Mouse (Mus musculus): ENCODE data around the gene Rgmb. TPM values are rescaled to one million over a fixed set of nuclear protein-coding genes. Genes with fewer than 3 reads are reported as not detected.

The Rgmb gene
- 0.02 TPM in 1 of 2 replicates, not detected in the other for polyA plus RNA-seq (2012)

GRCm38 (mm10) chr17:15830766-15831644, at the start of gene Rgmb:
Gene Rgmb (minus strand): TSS chr17:15831039.
- no peaks in the 10 kb centered on the region for H3K36me3 ChIP-seq (ENCODE audit: control insufficient read depth)
- H3K9me3 ChIP-seq (ENCODE audit: control insufficient read depth, low read length), result peaks cover 8% of the 10 kb centered on the region
- H3K4me3 ChIP-seq (replicated peaks), result no peak within 1 kb of the TSS
- peaks cover 5% of the 10 kb centered on the region for H3K4me1 ChIP-seq (ENCODE audit: control insufficient read depth)
- H3K27me3 ChIP-seq (ENCODE audit: control insufficient read depth), result peaks cover 65% of the 10 kb centered on the region
- TF ChIP-seq GATA1 (IDR thresholded peaks at IDR 0.05; ENCODE audit: low read length) (no peak), TAL1 (IDR thresholded peaks at IDR 0.05; ENCODE audit: low read length) (no peak)

- Histone ChIP-seq H3K4me3 (replicated peaks) (no peak overlapping the region), H3K27me3 (ENCODE audit: control insufficient read depth) (no peaks in the 10 kb centered on the region), H3K36me3 (ENCODE audit: control insufficient read depth) (no peaks in the 10 kb centered on the region), H3K9me3 (ENCODE audit: control insufficient read depth, low read length) (no peaks in the 10 kb centered on the region), H3K4me1 (ENCODE audit: control insufficient read depth) (no peaks in the 10 kb centered on the region)
- TF ChIP-seq GATA1 (IDR thresholded peaks at IDR 0.05; ENCODE audit: low read length) (no peak), TAL1 (IDR thresholded peaks at IDR 0.05; ENCODE audit: low read length) (no peak)
Observed at GRCm38 (mm10) chr17:15874765-15875164, 43.9 kb upstream of the Rgmb start.

- Histone ChIP-seq H3K9me3 (ENCODE audit: control insufficient read depth, low read length) (no peaks in the 10 kb centered on the region), H3K27me3 (ENCODE audit: control insufficient read depth) (no peaks in the 10 kb centered on the region), H3K4me1 (ENCODE audit: control insufficient read depth) (no peaks in the 10 kb centered on the region), H3K4me3 (replicated peaks) (no peak overlapping the region), H3K36me3 (ENCODE audit: control insufficient read depth) (no peaks in the 10 kb centered on the region)
- TF ChIP-seq TAL1 (IDR thresholded peaks at IDR 0.05; ENCODE audit: low read length) (no peak), GATA1 (IDR thresholded peaks at IDR 0.05; ENCODE audit: low read length) (no peak)
Observed at GRCm38 (mm10) chr17:15872093-15872492, 41.3 kb upstream of the Rgmb start.

- Histone ChIP-seq H3K27me3 (ENCODE audit: control insufficient read depth) (no peaks in the 10 kb centered on the region), H3K36me3 (ENCODE audit: control insufficient read depth) (no peaks in the 10 kb centered on the region), H3K4me3 (replicated peaks) (no peak overlapping the region), H3K9me3 (ENCODE audit: control insufficient read depth, low read length) (no peaks in the 10 kb centered on the region), H3K4me1 (ENCODE audit: control insufficient read depth) (no peaks in the 10 kb centered on the region)
- no peak for TF ChIP-seq TAL1 (IDR thresholded peaks at IDR 0.05; ENCODE audit: low read length)
- no peak for TF ChIP-seq GATA1 (IDR thresholded peaks at IDR 0.05; ENCODE audit: low read length)
Observed at GRCm38 (mm10) chr17:15865249-15865648, 34.4 kb upstream of the Rgmb start.

GRCm38 (mm10) chr17:15862355-15862754, 31.5 kb upstream of the Rgmb start:
- no peak for TF ChIP-seq GATA1 (IDR thresholded peaks at IDR 0.05; ENCODE audit: low read length)
- no peak for TF ChIP-seq TAL1 (IDR thresholded peaks at IDR 0.05; ENCODE audit: low read length)
- Histone ChIP-seq H3K4me3 (replicated peaks) (no peak overlapping the region), H3K36me3 (ENCODE audit: control insufficient read depth) (no peaks in the 10 kb centered on the region), H3K4me1 (ENCODE audit: control insufficient read depth) (no peaks in the 10 kb centered on the region), H3K9me3 (ENCODE audit: control insufficient read depth, low read length) (no peaks in the 10 kb centered on the region), H3K27me3 (ENCODE audit: control insufficient read depth) (no peaks in the 10 kb centered on the region)

- H3K36me3 ChIP-seq (ENCODE audit: control insufficient read depth), result no peaks in the 10 kb centered on the region
- no peak for TF ChIP-seq TAL1 (IDR thresholded peaks at IDR 0.05; ENCODE audit: low read length)
- no peak for TF ChIP-seq GATA1 (IDR thresholded peaks at IDR 0.05; ENCODE audit: low read length)
- no peak overlapping the region for H3K4me3 ChIP-seq (replicated peaks)
- no peaks in the 10 kb centered on the region; the same call in 1 of the 2 replicates for H3K9me3 ChIP-seq (ENCODE audit: control insufficient read depth, low read length)
- no peaks in the 10 kb centered on the region for H3K27me3 ChIP-seq (ENCODE audit: control insufficient read depth)
- no peaks in the 10 kb centered on the region for H3K4me1 ChIP-seq (ENCODE audit: control insufficient read depth)
Observed at GRCm38 (mm10) chr17:15853121-15853520, 22.3 kb upstream of the Rgmb start.

- Histone ChIP-seq H3K9me3 (ENCODE audit: control insufficient read depth, low read length) (no peaks in the 10 kb centered on the region), H3K36me3 (ENCODE audit: control insufficient read depth) (no peaks in the 10 kb centered on the region), H3K4me3 (replicated peaks) (no peak overlapping the region), H3K27me3 (ENCODE audit: control insufficient read depth) (no peaks in the 10 kb centered on the region), H3K4me1 (ENCODE audit: control insufficient read depth) (no peaks in the 10 kb centered on the region)
- TF ChIP-seq TAL1 (IDR thresholded peaks at IDR 0.05; ENCODE audit: low read length), result no peak
- no peak for TF ChIP-seq GATA1 (IDR thresholded peaks at IDR 0.05; ENCODE audit: low read length)
Observed at GRCm38 (mm10) chr17:15850544-15850943, 19.7 kb upstream of the Rgmb start.

- no peaks in the 10 kb centered on the region for H3K27me3 ChIP-seq (ENCODE audit: control insufficient read depth)
Observed at GRCm38 (mm10) chr17:15841425-15841824, 10.6 kb upstream of the Rgmb start.

GRCm38 (mm10) chr17:15832398-15832797, 1.6 kb upstream of the Rgmb start:
- TF ChIP-seq GATA1 (IDR thresholded peaks at IDR 0.05; ENCODE audit: low read length), result no peak
- TF ChIP-seq TAL1 (IDR thresholded peaks at IDR 0.05; ENCODE audit: low read length), result no peak
- Histone ChIP-seq H3K27me3 (ENCODE audit: control insufficient read depth) (peaks cover 51% of the 10 kb centered on the region), H3K4me1 (ENCODE audit: control insufficient read depth) (no peaks in the 10 kb centered on the region), H3K9me3 (ENCODE audit: control insufficient read depth, low read length) (peaks cover 3% of the 10 kb centered on the region; the same call in 1 of the 2 replicates), H3K4me3 (replicated peaks) (no peak overlapping the region), H3K36me3 (ENCODE audit: control insufficient read depth) (no peaks in the 10 kb centered on the region)

More at GRCm38 (mm10) chr17:15841425-15841824, 10.6 kb upstream of the Rgmb start:
- no peak for TF ChIP-seq GATA1 (IDR thresholded peaks at IDR 0.05; ENCODE audit: low read length)
- no peak for TF ChIP-seq TAL1 (IDR thresholded peaks at IDR 0.05; ENCODE audit: low read length)
- Histone ChIP-seq H3K4me3 (replicated peaks) (no peak overlapping the region), H3K36me3 (ENCODE audit: control insufficient read depth) (no peaks in the 10 kb centered on the region), H3K9me3 (ENCODE audit: control insufficient read depth, low read length) (no peaks in the 10 kb centered on the region), H3K4me1 (ENCODE audit: control insufficient read depth) (no peaks in the 10 kb centered on the region)

All from erythroblast, embryonic 14.5 days (primary cell).